Mouse (Mus musculus) heart, embryonic 13.5 days (tissue): ENCODE data around the gene Tmcc1. TPM values are rescaled to one million over a fixed set of nuclear protein-coding genes. Genes with fewer than 3 reads are reported as not detected.

ENCODE experiments used
- polyA plus RNA-seq: library from polyadenylated mRNA; unstranded; fragments of >200 nt; fragmentation: Nextera tagmentation; extraction: Ambion mirVana; gene quantifications from 2 replicates; pipeline ENCODE4 v1.2.1, GENCODE M21; 2015

Tmcc1 gene
- polyA plus RNA-seq, 1 experiment from 2014 or later, result 10.5 TPM

Other genes with a start within 250 kb of the Tmcc1 start
- not detected in 2 replicates for gene H1foo, start 248.5 kb downstream of the Tmcc1 start, polyA plus RNA-seq
- 39.6 and 43.5 TPM in 2 replicates for gene Plxnd1, start 198.5 kb downstream of the Tmcc1 start, polyA plus RNA-seq
- gene Washc2, start 14.6 kb upstream of the Tmcc1 start, polyA plus RNA-seq, result 31.4 and 34.9 TPM in 2 replicates
- 2.8 and 3.2 TPM in 2 replicates for gene Zfand4, start 70.7 kb upstream of the Tmcc1 start, polyA plus RNA-seq
- gene March8, start 144.5 kb upstream of the Tmcc1 start, polyA plus RNA-seq, result 22.6 and 25.0 TPM in 2 replicates